Mouse (Mus musculus): ENCODE measurements at regions not wholly inside any gene's neighbourhood (a gene's known extent, or its start where the extent isn't known, plus 50 kb on each side); places are given as distances from the start of the nearest gene placed in this dataset.

GRCm38 (mm10) chr14:24766690-24767089 lies 279.8 kb downstream of the Rps24 start:
- TF ChIP-seq POLR2A (IDR thresholded peaks at IDR 0.05; ENCODE audit: insufficient read depth, low read depth, low read length) (no peak), CTCF (IDR thresholded peaks at IDR 0.05; ENCODE audit: insufficient read depth, low read depth, low read length) (no peak)

Data from olfactory bulb, adult 2 months (tissue).